Mouse (Mus musculus) kidney, postnatal 25 days (tissue): ENCODE measurements around the gene Crhr1.
"Not testable (repeated sequence)": the region's sequence is repeated elsewhere in the genome, so short reads cannot be mapped to it uniquely, and the experiment has no call there.

Experiments used
- DNase-seq, 2 experiments: peaks; one replicate each; pipeline ENCODE4 v3.0.0; 2021; ENCODE audit warnings: mixed read lengths in 2 of 2

The Crhr1 gene

DNA sequence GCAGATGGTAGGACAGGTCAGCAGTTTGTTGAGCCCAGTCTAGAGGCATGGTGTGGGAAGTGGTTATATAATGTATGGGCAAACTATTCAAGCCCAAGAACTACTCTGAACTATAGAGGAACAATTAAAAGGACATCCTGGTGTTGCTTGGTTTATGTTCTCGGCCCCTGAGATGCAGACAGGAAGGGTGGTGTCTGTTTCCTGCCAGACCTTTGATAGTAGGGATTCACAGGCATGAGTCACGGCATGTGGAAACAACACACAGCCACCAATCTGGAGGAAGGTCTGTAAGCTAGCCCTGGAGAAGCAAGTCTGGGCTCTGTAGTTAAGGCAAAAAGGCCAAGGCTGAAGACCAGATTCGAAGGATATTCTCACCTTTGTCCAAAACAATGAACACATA is 70.6 kb downstream of the Crhr1 start:
- no peak for DNase-seq

DNA sequence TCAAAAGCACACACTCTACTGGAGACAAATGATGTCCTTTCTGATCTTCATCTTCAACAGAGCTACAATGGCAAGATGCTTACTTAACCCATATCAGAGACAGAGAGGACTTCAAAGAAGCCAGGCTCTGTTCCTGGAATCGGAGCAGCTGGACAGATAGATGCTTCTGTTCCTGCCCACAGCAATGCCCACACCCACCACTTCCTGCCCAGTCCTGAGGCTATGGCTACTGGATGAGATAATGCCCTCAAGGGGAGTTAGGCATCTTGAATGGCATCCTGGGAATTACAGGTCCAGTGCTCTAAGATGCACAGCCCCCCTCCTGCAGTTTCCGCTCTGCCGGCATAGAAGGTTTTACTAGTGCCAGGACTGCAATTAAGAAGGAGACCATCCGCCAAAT is 73.9 kb downstream of the Crhr1 start:
- DNase-seq, result no peak

DNA sequence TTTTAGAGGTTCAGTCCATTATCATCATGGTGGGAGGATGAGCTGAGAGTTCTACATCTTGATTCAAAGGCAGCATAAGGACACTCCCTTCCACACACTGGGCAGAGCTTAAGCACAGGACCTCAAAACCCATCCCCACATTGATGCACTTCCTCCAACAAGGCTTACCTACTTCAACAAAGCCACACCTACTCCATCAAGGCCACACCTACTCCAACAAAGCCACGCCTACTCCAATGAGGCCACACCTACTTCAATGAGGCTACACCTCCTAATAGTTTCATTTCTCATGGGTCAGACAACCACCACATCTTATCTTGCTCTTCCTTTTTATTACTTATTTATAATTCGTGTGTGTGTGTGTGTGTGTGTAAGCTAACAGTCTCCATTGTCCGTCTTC is 76.4 kb downstream of the Crhr1 start:
- DNase-seq, result no peak

DNA sequence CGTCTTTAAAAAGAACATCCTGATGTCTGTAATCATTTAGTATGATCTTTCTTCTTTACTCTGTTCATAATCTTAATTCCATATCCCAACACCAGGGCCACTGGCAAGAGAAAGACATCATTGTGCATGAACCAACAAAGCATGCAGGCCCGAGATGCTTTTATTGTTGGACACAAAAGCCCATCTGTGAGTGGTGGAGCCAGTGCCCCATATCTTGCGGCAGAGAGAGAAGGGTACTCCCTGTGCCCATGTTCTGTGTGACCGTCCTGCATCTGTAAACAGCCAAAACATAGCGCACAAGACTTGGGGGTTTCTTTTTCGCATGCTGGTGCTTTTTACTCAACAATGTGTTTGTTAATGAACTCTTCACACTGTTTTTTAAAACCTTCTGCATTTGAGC is 78.6 kb downstream of the Crhr1 start:
- no peak for DNase-seq

DNA sequence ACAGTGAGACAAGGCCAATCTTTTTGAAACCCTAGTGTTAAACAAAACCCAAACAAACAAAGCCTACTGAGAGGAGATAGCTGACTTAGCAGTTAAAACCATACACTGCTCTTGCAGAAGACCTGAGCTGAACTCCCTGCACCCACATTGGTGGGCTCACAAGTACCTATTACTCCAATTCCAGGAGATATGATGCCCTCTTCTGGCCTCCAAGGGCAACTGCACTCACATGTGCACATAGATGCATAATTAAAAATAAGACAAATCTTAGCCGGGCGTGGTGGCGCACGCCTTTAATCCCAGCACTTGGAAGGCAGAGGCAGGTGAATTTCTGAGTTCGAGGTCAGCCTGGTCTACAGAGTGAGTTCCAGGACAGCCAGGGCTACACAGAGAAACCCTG is 81.5 kb downstream of the Crhr1 start:
- DNase-seq, result not testable (repeated sequence)

DNA sequence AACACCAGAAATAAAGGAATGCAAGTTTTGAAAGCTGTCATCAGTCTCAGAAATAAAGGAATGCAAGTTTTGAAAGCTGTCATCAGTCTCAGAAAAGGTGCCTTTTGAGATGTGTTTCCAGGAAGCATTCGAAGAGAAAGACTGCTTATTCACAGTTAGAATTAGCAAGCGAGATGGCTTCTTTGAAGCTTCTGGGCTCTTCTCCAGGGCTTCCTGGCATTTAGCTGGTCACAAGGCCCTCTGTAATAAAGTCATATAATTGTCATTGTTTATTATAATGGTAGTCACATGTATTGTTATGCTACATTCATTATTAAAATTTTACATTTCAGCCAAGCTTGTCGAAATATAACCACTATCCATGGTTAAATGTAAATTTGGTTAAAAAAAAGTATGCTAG is 85.4 kb downstream of the Crhr1 start:
- no peak for DNase-seq

DNA sequence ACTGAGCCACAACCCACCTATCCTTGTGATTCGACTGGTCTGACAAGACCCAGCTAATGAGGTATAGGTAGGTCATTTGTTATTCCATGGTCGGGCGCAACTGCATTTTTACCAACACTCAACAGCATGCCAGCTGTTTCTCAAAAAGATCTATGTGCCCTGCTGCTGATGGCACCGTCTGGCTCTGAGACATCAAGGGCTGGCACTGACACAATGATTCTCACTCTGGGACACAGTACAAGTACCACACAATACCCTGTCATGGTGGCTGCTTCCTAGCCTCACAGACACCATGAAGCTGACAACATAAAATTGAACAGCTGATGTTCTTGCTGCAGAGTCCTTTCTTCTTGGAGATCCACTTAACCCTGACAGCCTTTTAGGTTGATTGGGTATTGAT is 87.6 kb downstream of the Crhr1 start:
- DNase-seq, result no peak

DNA sequence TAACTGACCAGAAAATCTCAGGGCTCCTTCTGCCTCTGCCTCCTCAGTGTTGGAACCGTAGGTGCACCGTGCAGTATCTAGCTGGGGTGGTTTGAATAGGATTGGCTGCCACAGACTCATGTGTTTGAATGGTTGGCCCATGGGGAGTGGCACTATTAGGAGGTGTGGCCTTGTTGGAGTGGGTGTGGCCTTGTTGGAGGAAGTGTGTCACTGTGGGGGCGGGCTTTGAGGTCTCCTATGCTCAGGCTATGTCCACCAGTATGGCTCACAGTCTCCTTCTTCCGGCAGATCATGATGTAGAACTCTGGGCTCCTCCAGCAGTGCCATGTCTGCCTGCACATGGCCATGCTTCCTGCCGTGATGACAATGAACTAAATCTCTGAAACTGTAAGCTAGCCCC is 89.1 kb downstream of the Crhr1 start:
- no peak for DNase-seq

DNA sequence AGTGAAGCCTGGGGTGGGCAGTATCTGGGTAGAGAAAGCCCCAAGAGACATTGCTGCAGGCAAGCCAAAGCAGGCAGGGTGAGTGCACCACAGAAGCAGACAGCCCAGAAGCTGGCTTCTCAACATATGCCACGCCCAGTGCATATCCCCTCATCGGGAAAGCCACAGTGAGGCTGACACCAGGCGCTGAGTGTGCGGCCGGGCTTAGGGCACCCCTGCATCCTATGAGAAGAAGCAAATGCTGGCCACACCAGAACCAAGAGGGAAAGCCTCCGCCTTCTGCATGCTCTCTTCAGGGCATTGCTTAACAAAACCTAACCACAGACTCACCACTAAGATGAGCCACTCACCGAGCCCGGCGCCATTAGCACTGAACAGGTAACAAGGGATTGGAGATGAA is 90.6 kb downstream of the Crhr1 start:
- no peak for DNase-seq
